Mouse (Mus musculus): ENCODE data around the gene Arl6ip4. TPM values are rescaled to one million over a fixed set of nuclear protein-coding genes. Genes with fewer than 3 reads are reported as not detected.
A peak's percentile ranks its signal among the peaks of the same experiment; 100 is the strongest.

Gene Arl6ip4
- polyA plus RNA-seq, 1 experiment from 2014 or later = 99.7 TPM

DNA sequence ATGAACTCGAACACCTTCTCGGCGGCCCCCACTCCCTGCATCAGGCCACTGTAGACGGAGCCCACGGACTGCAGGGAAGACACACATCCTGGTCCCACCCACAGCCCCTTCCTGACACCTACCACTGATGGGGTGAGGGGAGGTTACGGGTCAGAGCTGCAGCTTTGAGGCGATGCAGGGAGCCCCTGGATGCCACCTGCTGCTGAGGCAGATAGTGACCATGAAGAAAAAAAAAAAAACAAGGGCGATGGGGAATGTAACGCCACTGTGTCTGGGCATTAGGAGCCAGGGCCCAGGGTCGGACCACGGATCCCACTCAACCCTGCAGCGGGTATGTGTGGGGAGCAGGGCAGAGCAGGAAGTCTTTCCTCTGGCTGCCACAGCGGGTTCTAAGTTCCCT, 38.6 kb upstream of the Arl6ip4 start:
- no peak overlapping the region for H3K4me3 ChIP-seq (ENCODE audit: low read depth, low read length)
- WGBS = 82% methylated on average over 13 of the region's 13 CpGs
- no peaks in the 10 kb centered on the region for H3K27me3 ChIP-seq (replicated peaks; ENCODE audit: insufficient read depth, low read length)
- DNase-seq (ENCODE audit: low spot score) (no peak), ATAC-seq (no peak)
- no peak overlapping the region for H3K27ac ChIP-seq (ENCODE audit: low read length)
- H3K36me3 ChIP-seq (ENCODE audit: insufficient read depth, low read length) = no peaks in the 10 kb centered on the region
- H3K4me1 ChIP-seq (ENCODE audit: insufficient read depth, low read depth, low read length) = no peaks in the 10 kb centered on the region
- TF ChIP-seq CTCF (IDR thresholded peaks at IDR 0.05) (no peak), EP300 (IDR thresholded peaks at IDR 0.05) (no peak)
- no peaks in the 10 kb centered on the region for H3K9me3 ChIP-seq (ENCODE audit: low read length)
- H3K9ac ChIP-seq (replicated peaks; ENCODE audit: low read depth) = no peak overlapping the region
- no peak overlapping the region for H3K4me2 ChIP-seq (replicated peaks; ENCODE audit: low read depth, low read length)

DNA sequence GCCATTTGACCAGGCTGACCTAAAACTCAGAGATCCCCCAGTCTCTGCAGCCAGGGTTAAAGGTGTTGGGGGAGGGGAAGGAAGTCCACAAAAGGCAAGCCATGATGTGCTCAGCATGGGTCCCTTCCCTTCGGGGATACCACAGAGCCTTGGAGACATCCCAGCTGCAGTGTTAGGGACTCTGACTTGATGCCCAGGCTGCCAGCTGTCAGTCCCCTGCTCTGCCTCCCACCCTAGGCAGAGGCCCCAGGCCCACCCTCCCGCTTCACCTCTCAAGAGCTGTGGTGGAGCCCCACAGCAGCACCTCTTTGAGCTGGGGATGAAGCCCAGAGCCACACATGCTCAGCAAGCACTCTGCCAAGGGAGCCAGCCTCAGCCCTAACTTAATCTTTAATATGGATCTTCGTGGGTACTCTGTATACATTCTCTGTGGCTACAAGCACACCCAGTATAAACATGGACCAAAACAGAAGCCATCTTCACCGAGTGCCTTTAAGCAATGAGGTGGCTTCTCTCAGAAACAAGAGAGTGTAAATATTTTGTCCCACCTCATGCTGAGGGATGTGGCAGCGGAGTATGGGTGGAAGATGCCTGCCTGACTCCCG, 37.9 kb upstream of the Arl6ip4 start:
- Histone ChIP-seq H3K9me3 (ENCODE audit: low read length) (no peaks in the 10 kb centered on the region), H3K27me3 (replicated peaks; ENCODE audit: insufficient read depth, low read length) (no peaks in the 10 kb centered on the region), H3K4me2 (replicated peaks; ENCODE audit: low read depth, low read length) (no peak overlapping the region), H3K36me3 (ENCODE audit: insufficient read depth, low read length) (no peaks in the 10 kb centered on the region), H3K27ac (ENCODE audit: low read length) (no peak overlapping the region), H3K4me3 (ENCODE audit: low read depth, low read length) (no peak overlapping the region), H3K9ac (replicated peaks; ENCODE audit: low read depth) (no peak overlapping the region), H3K4me1 (ENCODE audit: insufficient read depth, low read depth, low read length) (no peaks in the 10 kb centered on the region)
- ATAC-seq = no peak
- no peak for DNase-seq (ENCODE audit: low spot score)
- WGBS = 60% methylated on average over 6 of the region's 6 CpGs
- no peak for TF ChIP-seq CTCF (IDR thresholded peaks at IDR 0.05)
- TF ChIP-seq EP300 (IDR thresholded peaks at IDR 0.05) = no peak

DNA sequence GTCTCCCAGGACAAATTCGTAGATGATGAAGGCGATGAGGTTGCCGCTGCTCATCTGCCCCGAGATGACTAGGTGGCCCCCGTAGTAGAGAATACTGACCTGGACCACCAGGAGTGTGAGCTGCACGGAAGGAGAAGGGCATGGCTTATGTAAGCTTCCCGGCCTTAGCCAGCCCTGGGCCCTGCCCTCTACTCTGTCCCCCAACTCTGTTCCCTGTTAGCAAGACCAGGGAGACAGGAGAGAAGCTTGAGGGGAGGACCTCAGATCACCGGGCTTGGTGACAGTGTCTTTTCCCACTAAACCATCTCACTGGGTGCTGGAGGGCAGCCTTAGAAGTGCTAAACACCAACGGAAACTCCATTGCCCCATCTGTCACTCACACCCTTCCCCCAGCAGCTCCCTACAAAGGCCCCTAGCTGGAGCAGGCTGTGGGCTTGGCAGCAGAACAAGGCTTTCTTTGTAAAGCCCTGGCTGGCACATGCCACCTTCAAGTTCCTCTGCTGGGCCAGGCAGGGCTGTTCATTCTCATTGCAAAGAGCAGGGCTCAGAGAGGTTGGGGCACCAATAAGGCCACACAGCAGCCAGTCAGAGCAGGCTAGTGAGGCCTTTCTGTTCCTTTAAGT, 37.0 kb upstream of the Arl6ip4 start:
- Histone ChIP-seq H3K4me1 (ENCODE audit: insufficient read depth, low read depth, low read length) (no peaks in the 10 kb centered on the region), H3K9me3 (ENCODE audit: low read length) (no peaks in the 10 kb centered on the region), H3K9ac (replicated peaks; ENCODE audit: low read depth) (no peak overlapping the region), H3K27ac (ENCODE audit: low read length) (no peak overlapping the region), H3K4me3 (ENCODE audit: low read depth, low read length) (no peak overlapping the region), H3K27me3 (replicated peaks; ENCODE audit: insufficient read depth, low read length) (no peaks in the 10 kb centered on the region), H3K36me3 (ENCODE audit: insufficient read depth, low read length) (no peaks in the 10 kb centered on the region), H3K4me2 (replicated peaks; ENCODE audit: low read depth, low read length) (no peak overlapping the region)
- ATAC-seq (peak; percentile 8; the same call in 1 of the 2 replicates), DNase-seq (ENCODE audit: low spot score) (no peak)
- 60% methylated on average over 9 of the region's 9 CpGs for WGBS
- no peak for TF ChIP-seq EP300 (IDR thresholded peaks at IDR 0.05)
- TF ChIP-seq CTCF (IDR thresholded peaks at IDR 0.05) = no peak

DNA sequence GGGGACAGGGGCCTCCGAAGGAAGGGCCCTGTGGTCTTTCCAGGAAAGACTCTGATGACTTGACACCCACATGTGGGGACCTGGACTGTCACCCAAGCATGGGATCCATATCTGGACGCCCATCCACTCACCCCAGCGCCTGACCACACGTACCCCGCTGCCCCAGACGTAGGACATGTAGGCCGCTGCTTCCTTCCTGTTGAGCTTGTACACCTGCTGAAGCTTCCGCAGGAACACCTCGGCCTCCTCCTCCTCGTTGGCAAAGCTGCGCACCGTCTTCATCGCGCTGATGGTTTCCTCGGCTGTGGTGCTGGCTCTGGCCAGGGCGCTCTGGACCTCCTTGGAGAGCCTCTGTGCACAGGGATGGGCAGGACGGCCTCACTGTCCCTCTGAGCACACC, 36.0 kb upstream of the Arl6ip4 start:
- no peaks in the 10 kb centered on the region for H3K9me3 ChIP-seq (ENCODE audit: low read length)
- no peaks in the 10 kb centered on the region for H3K36me3 ChIP-seq (ENCODE audit: insufficient read depth, low read length)
- H3K27me3 ChIP-seq (replicated peaks; ENCODE audit: insufficient read depth, low read length) = no peaks in the 10 kb centered on the region
- DNase-seq (ENCODE audit: low spot score) = no peak
- H3K4me2 ChIP-seq (replicated peaks; ENCODE audit: low read depth, low read length) = no peak overlapping the region
- no peak overlapping the region for H3K9ac ChIP-seq (replicated peaks; ENCODE audit: low read depth)
- TF ChIP-seq EP300 (IDR thresholded peaks at IDR 0.05) = no peak
- no peak for TF ChIP-seq CTCF (IDR thresholded peaks at IDR 0.05)
- ATAC-seq = no peak
- H3K27ac ChIP-seq (ENCODE audit: low read length) = no peak overlapping the region
- H3K4me3 ChIP-seq (ENCODE audit: low read depth, low read length) = no peak overlapping the region
- WGBS = 87% methylated on average over 17 of the region's 17 CpGs
- H3K4me1 ChIP-seq (ENCODE audit: insufficient read depth, low read depth, low read length) = no peaks in the 10 kb centered on the region

DNA sequence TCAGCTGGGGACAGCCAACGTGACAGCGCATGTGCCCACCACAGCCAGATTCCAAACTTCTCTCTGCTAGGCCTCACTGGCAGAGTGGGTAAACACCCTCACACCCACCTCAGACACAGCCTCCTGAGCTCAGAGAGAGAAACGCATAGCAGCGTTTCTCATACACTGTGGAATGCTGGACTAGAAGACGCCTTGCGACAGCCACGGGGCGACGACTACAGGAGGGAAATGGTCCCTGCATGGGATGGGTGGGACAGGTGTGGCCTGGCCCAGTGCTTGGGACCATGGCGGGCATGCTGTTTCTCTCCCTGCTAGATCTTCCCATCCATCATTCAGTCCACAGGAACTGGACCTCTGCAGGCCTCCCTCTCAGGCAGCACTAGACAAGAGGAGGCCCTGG, 33.4 kb upstream of the Arl6ip4 start:
- no peak overlapping the region for H3K4me3 ChIP-seq (ENCODE audit: low read depth, low read length)
- TF ChIP-seq CTCF (IDR thresholded peaks at IDR 0.05) = peak; percentile 64
- TF ChIP-seq EP300 (IDR thresholded peaks at IDR 0.05) = no peak
- H3K9ac ChIP-seq (replicated peaks; ENCODE audit: low read depth) = no peak overlapping the region
- H3K4me1 ChIP-seq (ENCODE audit: insufficient read depth, low read depth, low read length) = no peaks in the 10 kb centered on the region
- WGBS = 54% methylated on average over 10 of the region's 10 CpGs
- no peak overlapping the region for H3K27ac ChIP-seq (ENCODE audit: low read length)
- H3K36me3 ChIP-seq (ENCODE audit: insufficient read depth, low read length) = no peaks in the 10 kb centered on the region
- no peaks in the 10 kb centered on the region for H3K27me3 ChIP-seq (replicated peaks; ENCODE audit: insufficient read depth, low read length)
- peak; percentile 32 for ATAC-seq
- H3K4me2 ChIP-seq (replicated peaks; ENCODE audit: low read depth, low read length) = no peak overlapping the region
- H3K9me3 ChIP-seq (ENCODE audit: low read length) = no peaks in the 10 kb centered on the region
- DNase-seq (ENCODE audit: low spot score) = no peak

DNA sequence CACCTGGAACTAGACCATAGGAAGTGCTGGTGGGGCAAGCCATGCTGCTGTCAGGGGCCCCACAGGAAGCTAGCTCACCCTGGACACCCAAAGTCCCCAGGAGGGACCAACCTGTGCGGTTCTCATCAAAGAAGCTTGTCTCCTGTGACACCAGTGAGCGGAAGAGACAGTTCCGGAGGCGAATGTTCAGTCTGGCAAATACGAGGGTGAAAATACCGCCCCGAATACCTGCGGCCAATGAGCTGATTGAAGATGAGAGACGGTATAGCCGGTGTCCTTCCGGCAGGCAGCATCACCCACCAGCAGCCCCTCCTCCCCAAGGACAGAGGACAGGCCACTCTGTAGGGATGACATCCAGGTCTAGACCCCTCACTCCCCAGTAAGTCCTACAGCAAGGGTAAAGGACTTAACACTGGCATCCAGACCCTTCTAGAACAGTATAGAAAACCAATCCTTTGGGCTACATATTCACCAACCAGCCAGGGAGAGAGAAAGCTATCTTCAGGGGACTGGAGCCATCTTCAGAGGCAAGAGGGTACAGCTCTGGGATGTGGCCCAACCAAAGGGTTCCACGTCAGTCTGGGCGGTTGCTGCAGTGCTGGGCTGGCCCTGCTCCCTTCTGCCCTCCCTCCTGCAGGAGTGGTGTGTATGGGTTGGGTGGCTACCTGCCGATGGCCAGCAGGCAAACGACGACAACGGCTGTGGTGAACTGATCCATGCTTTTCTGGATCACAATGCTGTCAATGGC, 32.8 kb upstream of the Arl6ip4 start:
- Histone ChIP-seq H3K9me3 (ENCODE audit: low read length) (no peaks in the 10 kb centered on the region), H3K27ac (ENCODE audit: low read length) (no peak overlapping the region), H3K9ac (replicated peaks; ENCODE audit: low read depth) (no peak overlapping the region), H3K36me3 (ENCODE audit: insufficient read depth, low read length) (no peaks in the 10 kb centered on the region), H3K4me1 (ENCODE audit: insufficient read depth, low read depth, low read length) (no peaks in the 10 kb centered on the region), H3K27me3 (replicated peaks; ENCODE audit: insufficient read depth, low read length) (no peaks in the 10 kb centered on the region), H3K4me3 (ENCODE audit: low read depth, low read length) (no peak overlapping the region), H3K4me2 (replicated peaks; ENCODE audit: low read depth, low read length) (no peak overlapping the region)
- DNase-seq (ENCODE audit: low spot score) = no peak
- no peak for ATAC-seq
- 90% methylated on average over 17 of the region's 17 CpGs for WGBS
- TF ChIP-seq CTCF (IDR thresholded peaks at IDR 0.05) (no peak), EP300 (IDR thresholded peaks at IDR 0.05) (no peak)
